Mouse (Mus musculus) heart, postnatal 14 days (tissue): Measurements from ENCODE around the gene Rpgrip1l. TPM values are rescaled to one million over a fixed set of nuclear protein-coding genes. Genes with fewer than 3 reads are reported as not detected.

Experiments used
- total RNA-seq, 2 experiments: library from RNA; stranded (reverse); gene quantifications; 2 replicates each; pipeline ENCODE4 v1.2.3; 2021

Rpgrip1l gene
- total RNA-seq, 2 experiments from 2014 or later, result 3.2 to 3.6 TPM

Other genes with a start within 250 kb of the Rpgrip1l start
- 10 to 100 TPM; 24.6 to 27.9 TPM for gene Rbl2, start 243.2 kb downstream of the Rpgrip1l start, total RNA-seq
- gene Aktip, start 113.3 kb downstream of the Rpgrip1l start, total RNA-seq, result 10 to 100 TPM; 40.1 to 42.0 TPM
- gene Fto, start 263 bp upstream of the Rpgrip1l start, total RNA-seq, result 10 to 100 TPM; 68.6 to 70.4 TPM